Mouse (Mus musculus) cortical plate, adult 2 months (tissue): Measurements from ENCODE around the gene Gm10392.

Experiments
- CTCF ChIP-seq: fragments of 200-500 bp; IDR thresholded peaks from 2 replicates; pipeline ENCODE4 v1.5.1; 2011; ENCODE audit warnings: mild to moderate bottlenecking, control low read depth, low read length; ENCODE audit not compliant: insufficient read depth; ENCODE audit errors: extremely low read depth
- POLR2A ChIP-seq: fragments of 200-500 bp; IDR thresholded peaks from 2 replicates; pipeline ENCODE4 v1.6.1; 2011; ENCODE audit warnings: mild to moderate bottlenecking, low read length, control low read depth; ENCODE audit not compliant: insufficient read depth; ENCODE audit errors: extremely low read depth

GRCm38 (mm10) chr11:77492311-77492871 is 26.6 kb downstream of the Gm10392 start:
- TF ChIP-seq CTCF (no peak), POLR2A (no peak)
